Mouse (Mus musculus) cerebellum, adult 2 months (tissue): ENCODE measurements around the gene Gbp5.

ENCODE experiments used
- CTCF ChIP-seq: fragments of 200-500 bp; IDR thresholded peaks from 2 replicates; pipeline ENCODE4 v1.5.1; 2011; ENCODE audit warnings: low read depth, mild to moderate bottlenecking, control low read depth, low read length, moderate library complexity, borderline replicate concordance; ENCODE audit not compliant: insufficient read depth
- POLR2A ChIP-seq: fragments of 200-500 bp; IDR thresholded peaks from 2 replicates; pipeline ENCODE4 v1.6.1; 2011; ENCODE audit warnings: low read length, control low read depth, borderline replicate concordance; ENCODE audit not compliant: insufficient read depth

GRCm38 (mm10) chr3:142546690-142547089 is 52.9 kb downstream of the Gbp5 start:
- TF ChIP-seq POLR2A (no peak), CTCF (no peak)
